Mouse (Mus musculus) cerebellum, postnatal 10 days (tissue): ENCODE data around the gene Znrf4.
A peak's percentile ranks its signal among the peaks of the same experiment; 100 is the strongest.

Experiments used
- DNase-seq, 2 experiments: peaks; one replicate each; pipeline ENCODE4 v3.0.0; 2021; ENCODE audit warnings: mixed read lengths in 2 of 2

Znrf4 gene

DNA sequence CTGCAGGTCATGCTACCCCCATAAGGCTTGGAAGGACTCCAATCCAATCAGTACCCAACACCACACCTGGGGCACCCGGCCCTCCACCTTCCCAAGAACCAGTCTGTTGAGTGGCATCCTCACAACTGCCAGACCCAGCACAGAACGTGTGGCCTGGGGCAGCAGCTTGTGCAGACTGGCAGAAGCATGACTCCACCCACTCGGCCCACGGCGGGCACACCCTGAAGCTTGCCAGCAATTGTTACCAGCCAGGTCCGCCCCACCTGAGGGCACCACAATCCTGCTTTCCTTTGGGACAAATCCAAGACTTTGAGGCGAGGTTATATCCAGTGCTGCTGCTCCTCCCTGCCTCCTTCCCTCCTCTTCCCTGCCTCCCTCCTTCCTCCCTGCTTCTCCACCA, 47.4 kb downstream of the Znrf4 start:
- peak; percentile 63 to 72 for DNase-seq

DNA sequence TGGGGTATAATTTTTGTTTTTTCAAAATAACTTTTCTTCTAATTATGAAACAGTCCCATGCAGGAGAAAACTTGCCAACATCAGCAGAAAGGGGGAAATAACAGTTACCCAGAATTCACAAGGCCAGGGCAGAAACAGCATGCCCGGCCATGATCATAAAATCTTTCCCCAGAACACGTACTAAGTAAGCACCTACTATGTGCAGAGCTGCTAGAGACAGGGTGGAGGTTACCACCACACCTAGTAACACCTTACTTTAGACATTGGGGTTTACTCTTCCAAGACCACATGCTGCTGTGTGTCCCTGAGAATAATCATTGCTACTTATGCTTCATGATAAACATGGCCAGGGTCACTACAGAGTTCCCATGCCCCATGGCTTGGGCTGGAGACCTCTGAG, 47.9 kb downstream of the Znrf4 start:
- DNase-seq, result no peak

DNA sequence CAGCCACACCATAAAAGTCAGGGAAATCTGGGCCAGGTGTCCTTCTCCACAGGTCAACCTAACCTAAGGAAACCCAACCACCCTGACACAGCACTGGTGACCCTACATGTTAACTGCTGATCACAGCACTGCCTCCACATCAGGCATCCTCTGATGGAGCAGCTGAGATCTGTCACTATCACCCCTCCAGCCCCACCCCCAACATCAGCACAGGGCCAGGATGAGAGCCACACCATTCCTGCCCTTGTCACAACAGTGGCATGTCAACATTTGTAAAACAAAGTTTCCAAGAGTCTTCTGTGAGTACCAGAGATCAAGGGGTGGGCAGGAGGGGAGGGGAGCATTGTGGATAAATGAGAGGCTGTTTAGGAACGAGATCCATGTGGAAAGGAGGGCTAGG, 48.7 kb downstream of the Znrf4 start:
- DNase-seq, result peak in 1 of 2 experiments; percentile 14

DNA sequence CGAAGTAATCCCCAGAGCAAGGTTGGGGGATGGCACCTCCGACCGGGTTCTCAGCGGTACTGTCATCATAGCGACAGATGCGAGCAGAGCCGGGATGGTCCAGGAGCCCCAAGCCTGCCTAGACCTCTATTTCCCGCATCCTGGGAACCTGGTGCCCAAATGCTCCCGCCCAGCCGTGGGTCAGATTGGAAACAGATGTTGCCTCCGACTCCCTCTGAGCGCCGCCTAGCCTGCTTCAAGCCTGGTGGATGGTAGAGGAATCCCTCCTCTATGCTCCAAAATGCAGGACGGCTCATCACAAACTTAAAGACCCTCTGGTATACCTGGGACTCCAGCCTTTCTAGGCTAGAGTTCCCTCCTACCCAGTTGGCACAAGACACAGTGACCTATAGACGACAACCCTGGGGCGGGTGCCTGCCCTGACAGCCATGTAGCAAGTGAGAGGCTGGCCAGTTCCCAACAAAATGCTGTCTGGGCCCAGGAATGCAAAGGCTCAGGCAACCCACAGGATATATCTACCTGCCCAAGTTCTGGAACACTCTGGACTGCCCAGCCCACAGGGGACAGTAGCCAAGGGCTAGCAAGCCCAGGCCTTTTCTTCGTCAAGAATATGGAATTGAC, 49.3 kb downstream of the Znrf4 start:
- peak; percentile 47 to 53 for DNase-seq

DNA sequence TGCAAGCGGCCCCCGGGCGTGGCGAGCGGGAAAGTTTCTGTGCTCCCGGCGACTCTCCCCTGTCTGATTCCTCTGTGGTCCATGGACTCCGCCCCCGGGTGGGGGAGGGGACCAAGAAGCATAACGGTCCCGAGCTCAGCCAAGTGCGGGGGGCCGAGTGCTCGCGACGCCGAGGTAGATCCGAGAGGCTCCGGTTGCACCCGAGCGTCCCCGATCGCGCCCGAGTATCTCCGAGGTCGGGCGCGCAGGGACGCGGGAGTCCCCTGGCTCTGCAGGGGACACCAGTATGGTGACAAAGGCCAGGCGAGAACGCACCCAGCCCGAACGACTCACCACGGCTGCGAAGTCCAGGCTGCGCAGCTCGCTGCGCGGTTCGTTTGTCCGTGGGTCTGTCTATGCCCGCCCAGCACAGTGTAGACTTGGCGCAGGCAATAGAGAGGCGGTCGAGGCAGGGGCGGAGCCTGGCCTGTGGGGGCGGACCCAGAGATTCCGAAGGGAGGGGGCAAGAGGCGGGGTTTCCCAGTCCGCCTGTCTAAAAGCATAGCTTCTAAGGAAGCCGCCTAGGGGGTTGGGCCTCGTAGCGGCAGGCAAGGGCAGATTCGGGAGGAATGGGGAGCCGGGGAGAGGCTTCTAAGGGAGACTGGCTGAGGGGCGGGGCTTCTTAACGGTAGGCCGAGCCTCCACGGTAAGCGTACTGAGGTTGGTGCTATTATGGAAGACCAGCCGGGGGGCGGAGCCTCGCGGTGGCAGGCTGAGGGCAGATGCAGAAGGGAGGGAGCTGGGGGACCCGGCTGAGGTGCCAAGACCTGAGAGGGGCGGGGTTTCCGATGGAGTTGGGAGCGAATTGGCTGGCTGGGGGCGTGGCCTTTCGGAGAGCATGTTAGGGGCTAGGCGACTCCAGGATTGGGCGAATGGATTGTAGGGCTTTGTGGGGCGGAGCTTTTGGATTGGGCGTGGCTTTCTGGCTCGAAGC, 50.2 kb downstream of the Znrf4 start:
- DNase-seq, result peak; percentile 98
